Mouse (Mus musculus): ENCODE measurements around the gene Rhebl1. TPM values are rescaled to one million over a fixed set of nuclear protein-coding genes. Genes with fewer than 3 reads are reported as not detected.
A peak's percentile ranks its signal among the peaks of the same experiment; 100 is the strongest.

The Rhebl1 gene
- polyA plus RNA-seq, 1 experiment from 2014 or later: 8.6 TPM

GRCm38 (mm10) chr15:98904692-98905091 lies 10.4 kb upstream of the Rhebl1 start:
- Histone ChIP-seq H3K4me3 (replicated peaks) (no peak overlapping the region), H3K36me3 (0 out of 2 replicates have a peak, but pooled peaks cover 23% of the 10 kb centered on the region), H3K4me2 (no peak overlapping the region), H3K9ac (no peak overlapping the region), H3K27me3 (replicated peaks) (0 out of 2 replicates have a peak, but pooled peaks cover 6% of the 10 kb centered on the region), H3K4me1 (no peaks in the 10 kb centered on the region), H3K9me3 (no peaks in the 10 kb centered on the region), H3K27ac (no peak overlapping the region)
- no peak for ATAC-seq (ENCODE audit: insufficient read depth, low FRiP score, low read depth)
- WGBS: 30% methylated on average over 10 of the region's 10 CpGs

GRCm38 (mm10) chr15:98902600-98902999 lies 8.3 kb upstream of the Rhebl1 start:
- ATAC-seq (ENCODE audit: insufficient read depth, low FRiP score, low read depth): no peak
- Histone ChIP-seq H3K9me3 (no peaks in the 10 kb centered on the region), H3K4me2 (no peak overlapping the region), H3K27me3 (replicated peaks) (peaks cover 26% of the 10 kb centered on the region), H3K4me1 (peaks cover 9% of the 10 kb centered on the region), H3K27ac (no peak overlapping the region), H3K36me3 (0 out of 2 replicates have a peak, but pooled peaks cover 20% of the 10 kb centered on the region), H3K4me3 (replicated peaks) (no peak overlapping the region), H3K9ac (no peak overlapping the region)
- 80% methylated on average over 2 of the region's 2 CpGs for WGBS

DNA sequence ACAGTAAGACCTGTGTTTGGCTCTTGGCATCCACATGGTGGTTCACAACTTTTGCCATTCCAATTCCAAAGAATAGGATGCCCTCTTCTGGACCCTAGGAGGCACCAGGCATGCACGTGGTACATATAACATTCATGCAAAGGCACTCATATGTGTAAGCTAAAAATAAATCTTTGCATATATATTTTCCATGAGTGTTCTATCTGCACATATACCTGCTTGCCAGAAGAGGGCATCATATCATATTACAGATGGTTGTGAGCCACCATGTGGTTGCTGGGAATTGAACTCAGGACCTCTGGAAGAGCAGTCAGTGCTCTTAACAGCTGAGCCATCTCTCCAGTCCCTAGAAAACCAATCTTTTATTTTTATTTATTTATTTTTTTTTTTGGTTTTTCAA lies 7.2 kb upstream of the Rhebl1 start:
- Histone ChIP-seq H3K4me1 (peaks cover 15% of the 10 kb centered on the region), H3K27ac (no peak overlapping the region), H3K9ac (no peak overlapping the region), H3K27me3 (replicated peaks) (peaks cover 36% of the 10 kb centered on the region), H3K4me3 (replicated peaks) (no peak overlapping the region), H3K4me2 (no peak overlapping the region), H3K9me3 (no peaks in the 10 kb centered on the region), H3K36me3 (0 out of 2 replicates have a peak, but pooled peaks cover 20% of the 10 kb centered on the region)
- WGBS: 64% methylated on average over 1 of the region's 1 CpGs
- no peak for ATAC-seq (ENCODE audit: insufficient read depth, low FRiP score, low read depth)

DNA sequence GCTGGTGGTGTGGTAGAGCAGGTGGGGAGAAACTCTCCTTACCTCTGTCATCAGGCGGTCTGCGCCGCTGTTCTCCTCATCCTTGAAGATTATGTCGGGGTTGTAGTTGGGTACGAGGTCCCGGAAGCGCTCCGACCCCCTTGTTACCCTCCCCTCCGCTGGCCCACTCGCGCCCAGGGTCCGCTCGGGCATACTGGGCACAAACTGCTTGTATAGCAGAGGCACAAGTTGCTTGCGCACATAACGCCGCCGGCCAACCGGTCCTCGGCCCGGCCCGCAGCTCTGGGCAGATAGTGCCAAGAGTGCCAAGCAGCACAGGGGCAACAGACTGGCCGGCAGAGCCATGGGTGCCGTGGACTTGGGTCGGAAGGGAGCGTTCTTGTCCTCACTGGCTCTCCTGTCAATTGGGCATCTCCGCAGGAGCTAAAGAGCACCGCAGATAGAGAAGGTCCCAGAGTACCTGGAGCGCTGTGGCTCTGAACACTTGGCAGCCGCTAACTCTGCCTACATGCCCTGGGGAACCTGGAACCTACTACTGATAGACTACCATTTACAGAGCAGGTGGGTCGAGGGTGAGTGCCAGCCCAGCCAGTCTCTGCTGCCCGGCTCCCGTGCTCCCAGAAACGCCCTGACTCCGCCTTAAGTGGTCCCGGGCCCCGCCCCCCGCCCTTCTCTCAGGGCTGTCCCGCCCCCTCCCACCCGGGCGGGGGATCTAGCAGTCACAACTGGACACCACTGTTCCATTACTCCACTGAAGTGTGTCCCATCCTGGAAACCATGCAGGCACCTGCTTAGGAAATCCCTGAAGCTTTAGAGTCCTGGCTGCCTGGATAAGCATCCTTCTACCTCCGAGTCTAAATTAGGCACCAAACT lies 3.8 kb upstream of the Rhebl1 start, which contains the start of gene Dhh:
Gene Dhh, minus strand, starts transcription at position 613 of the 873 bp plus-strand sequence.
- Histone ChIP-seq H3K4me2 (peak within 1 kb of the TSS; percentile 48), H3K4me1 (peaks cover 39% of the 10 kb centered on the region), H3K36me3 (0 out of 2 replicates have a peak, but pooled peaks cover 3% of the 10 kb centered on the region), H3K27me3 (replicated peaks) (peaks cover 69% of the 10 kb centered on the region), H3K9me3 (no peaks in the 10 kb centered on the region), H3K27ac (no peak within 1 kb of the TSS), H3K4me3 (replicated peaks) (peak within 1 kb of the TSS; percentile 23), H3K9ac (no peak within 1 kb of the TSS)
- no peak for ATAC-seq (ENCODE audit: insufficient read depth, low FRiP score, low read depth)
- WGBS: 1% methylated on average over 41 of the region's 41 CpGs

DNA sequence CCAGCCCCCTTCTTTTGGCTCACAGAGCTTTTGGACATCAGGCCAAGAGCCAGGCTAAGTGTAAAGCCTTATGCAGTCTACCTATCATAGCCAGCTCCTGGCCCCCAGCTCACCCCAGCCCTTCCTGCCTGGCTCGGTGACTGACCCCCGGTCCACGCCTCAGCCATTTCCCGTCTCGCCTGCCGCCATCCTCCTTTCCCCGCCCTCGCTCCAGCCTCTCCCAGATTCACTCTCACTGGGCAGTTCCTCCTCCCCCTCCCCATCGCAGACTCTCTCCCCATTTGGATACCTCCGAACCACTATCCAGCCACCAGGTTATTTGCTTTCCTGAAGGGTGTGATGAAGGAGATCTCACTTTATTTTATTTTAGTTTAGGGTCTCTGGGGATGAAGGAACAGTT lies 3.2 kb upstream of the Rhebl1 start:
- H3K9ac ChIP-seq: no peak overlapping the region
- H3K27ac ChIP-seq: no peak overlapping the region
- WGBS: 6% methylated on average over 10 of the region's 10 CpGs
- H3K36me3 ChIP-seq: no peaks in the 10 kb centered on the region
- no peaks in the 10 kb centered on the region for H3K9me3 ChIP-seq
- H3K27me3 ChIP-seq (replicated peaks): peaks cover 71% of the 10 kb centered on the region
- peak overlapping the region; percentile 48 for H3K4me2 ChIP-seq
- no peak for ATAC-seq (ENCODE audit: insufficient read depth, low FRiP score, low read depth)
- H3K4me1 ChIP-seq: peaks cover 39% of the 10 kb centered on the region
- H3K4me3 ChIP-seq (replicated peaks): peak overlapping the region; percentile 23; the same call in 1 of the 2 replicates

- Histone ChIP-seq H3K9me3 (no peaks in the 10 kb centered on the region), H3K36me3 (no peaks in the 10 kb centered on the region), H3K4me1 (peaks cover 43% of the 10 kb centered on the region), H3K9ac (no peak overlapping the region), H3K4me3 (replicated peaks) (peak overlapping the region; percentile 52), H3K4me2 (peak overlapping the region; percentile 99), H3K27me3 (replicated peaks) (peaks cover 71% of the 10 kb centered on the region), H3K27ac (peak overlapping the region; percentile 31; the same call in 1 of the 2 replicates)
- ATAC-seq (ENCODE audit: insufficient read depth, low FRiP score, low read depth): peak; percentile 40; the same call in 1 of the 2 replicates
- WGBS: 4% methylated on average over 40 of the region's 41 CpGs
These were observed 1.6 kb upstream of the Rhebl1 start for GRCm38 (mm10) chr15:98895635-98896589.

DNA sequence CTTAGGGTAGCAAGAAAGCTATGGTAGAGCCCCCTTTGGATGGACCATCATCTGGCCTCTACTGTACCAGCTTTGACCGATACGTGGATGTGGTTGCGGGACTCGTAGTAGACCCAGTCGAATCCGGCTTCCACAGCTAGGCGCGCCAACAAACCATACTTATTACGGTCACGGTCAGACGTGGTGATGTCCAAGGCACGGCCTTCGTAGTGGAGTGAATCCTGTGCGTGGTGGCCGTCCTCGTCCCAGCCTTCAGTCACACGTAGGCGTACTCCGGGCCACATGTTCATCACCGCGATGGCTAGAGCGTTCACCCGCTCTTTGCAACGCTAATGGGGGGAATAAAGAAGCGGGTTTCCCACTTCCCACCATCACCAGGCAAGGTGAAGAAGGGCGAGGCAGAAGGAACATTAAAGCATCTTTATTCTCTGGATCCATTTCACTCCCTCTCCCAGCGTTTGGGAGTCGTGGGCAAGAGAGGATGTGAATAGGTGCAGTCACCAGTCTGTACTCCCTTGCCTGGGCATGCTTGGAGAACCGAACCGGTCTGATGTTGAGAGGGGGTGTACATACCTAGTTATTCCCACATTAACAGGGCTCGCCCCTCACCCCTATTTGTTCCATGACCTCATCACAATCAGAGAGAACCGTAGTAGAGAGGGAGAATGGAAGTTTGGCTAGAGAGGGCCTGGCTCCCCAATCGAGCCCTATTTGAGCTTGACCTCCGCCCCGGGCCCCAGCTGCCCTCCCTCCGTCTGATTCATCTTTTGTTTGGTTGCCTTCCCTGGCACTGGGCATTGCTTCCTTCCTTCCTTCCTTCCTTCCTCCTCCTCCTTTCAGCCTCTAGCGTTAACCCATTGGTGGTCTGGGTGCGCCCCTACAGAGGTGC lies 650 bp upstream of the Rhebl1 start:
- 9% methylated on average over 37 of the region's 38 CpGs for WGBS
- Histone ChIP-seq H3K4me2 (peak overlapping the region; percentile 99), H3K9ac (no peak overlapping the region), H3K4me3 (replicated peaks) (peak overlapping the region; percentile 52), H3K9me3 (no peaks in the 10 kb centered on the region), H3K36me3 (no peaks in the 10 kb centered on the region), H3K4me1 (peaks cover 43% of the 10 kb centered on the region), H3K27me3 (replicated peaks) (peaks cover 66% of the 10 kb centered on the region), H3K27ac (peak overlapping the region; percentile 31; the same call in 1 of the 2 replicates)
- ATAC-seq (ENCODE audit: insufficient read depth, low FRiP score, low read depth): no peak

DNA sequence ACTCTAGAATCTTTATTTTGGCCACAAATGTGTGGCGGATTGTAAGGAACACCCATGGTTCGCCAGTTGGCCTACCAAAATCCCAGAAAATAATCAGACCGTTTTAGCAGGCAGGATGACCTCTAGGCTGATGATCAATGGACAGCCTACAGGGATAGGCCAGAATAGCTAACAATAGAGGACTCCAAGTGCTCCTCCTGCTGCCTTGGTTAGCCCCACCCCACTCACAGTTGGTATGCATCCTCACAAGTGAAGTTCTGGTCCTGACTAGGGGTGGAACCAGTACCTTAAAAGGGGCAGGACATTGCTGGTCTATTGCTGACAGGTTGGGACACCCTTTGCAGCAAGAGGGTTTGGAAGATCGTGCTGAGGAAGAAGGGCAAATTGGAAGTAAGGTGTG lies 1.3 kb downstream of the Rhebl1 start:
- Histone ChIP-seq H3K36me3 (no peaks in the 10 kb centered on the region), H3K9ac (no peak overlapping the region), H3K27ac (no peak overlapping the region), H3K4me3 (replicated peaks) (no peak overlapping the region), H3K4me2 (no peak overlapping the region), H3K27me3 (replicated peaks) (peaks cover 50% of the 10 kb centered on the region), H3K4me1 (peaks cover 39% of the 10 kb centered on the region), H3K9me3 (no peaks in the 10 kb centered on the region)
- 68% methylated on average over 4 of the region's 4 CpGs for WGBS
- ATAC-seq (ENCODE audit: insufficient read depth, low FRiP score, low read depth): no peak

GRCm38 (mm10) chr15:98891907-98892606 lies 2.3 kb downstream of the Rhebl1 start:
- Histone ChIP-seq H3K27me3 (replicated peaks) (peaks cover 40% of the 10 kb centered on the region), H3K27ac (no peak overlapping the region), H3K4me1 (peaks cover 29% of the 10 kb centered on the region), H3K9me3 (no peaks in the 10 kb centered on the region), H3K4me3 (replicated peaks) (no peak overlapping the region), H3K4me2 (no peak overlapping the region), H3K36me3 (no peaks in the 10 kb centered on the region), H3K9ac (no peak overlapping the region)
- 32% methylated on average over 6 of the region's 6 CpGs for WGBS
- peak; percentile 73 for ATAC-seq (ENCODE audit: insufficient read depth, low FRiP score, low read depth)

- H3K27me3 ChIP-seq (replicated peaks): peaks cover 34% of the 10 kb centered on the region
- H3K36me3 ChIP-seq: no peaks in the 10 kb centered on the region
- peaks cover 28% of the 10 kb centered on the region for H3K4me1 ChIP-seq
- H3K9me3 ChIP-seq: no peaks in the 10 kb centered on the region
- no peak for ATAC-seq (ENCODE audit: insufficient read depth, low FRiP score, low read depth)
- H3K4me3 ChIP-seq (replicated peaks): peak overlapping the region; percentile 17
- peak overlapping the region; percentile 40 for H3K4me2 ChIP-seq
- no peak overlapping the region for H3K9ac ChIP-seq
- no peak overlapping the region for H3K27ac ChIP-seq
- 10% methylated on average over 19 of the region's 19 CpGs for WGBS
These were observed 3.1 kb downstream of the Rhebl1 start for GRCm38 (mm10) chr15:98891198-98891742.

All from stomach, embryonic 15.5 days (tissue).